Mouse (Mus musculus) neural tube, embryonic 14.5 days (tissue): ENCODE data around the gene Eva1c. TPM values are rescaled to one million over a fixed set of nuclear protein-coding genes. Genes with fewer than 3 reads are reported as not detected.

Experiments
- ATAC-seq: fragments of 200-750 bp; cut with Nextera tagmentation; 2 replicates; pipeline ENCODE4 v1.8.0; 2017; ENCODE audit warnings: low read depth, mild to moderate bottlenecking, moderate TSS enrichment, moderate library complexity
- H3K27ac ChIP-seq: fragments of 300-500 bp; sonication (generic); 2 replicates; pipeline ENCODE4 v1.5.1; 2014; ENCODE audit warnings: low read depth, mild to moderate bottlenecking, control low read depth, low read length, moderate library complexity, mixed read lengths
- H3K27me3 ChIP-seq: fragments of 300-500 bp; sonication (generic); 2 replicates; pipeline ENCODE4 v1.6.1; 2014; ENCODE audit warnings: low read length; ENCODE audit not compliant: control insufficient read depth, insufficient read depth
- H3K36me3 ChIP-seq: fragments of 300-500 bp; sonication (generic); 2 replicates; pipeline ENCODE4 v1.6.1; 2014; ENCODE audit warnings: low read length, mixed read lengths; ENCODE audit not compliant: control insufficient read depth, insufficient read depth
- H3K4me1 ChIP-seq: fragments of 300-500 bp; sonication (generic); 2 replicates; pipeline ENCODE4 v1.6.1; 2014; ENCODE audit warnings: low read length; ENCODE audit not compliant: control insufficient read depth, insufficient read depth
- H3K4me2 ChIP-seq: fragments of 300-500 bp; sonication (generic); 2 replicates; pipeline ENCODE4 v1.6.1; 2014; ENCODE audit warnings: mild to moderate bottlenecking, low read depth, low read length, control low read depth
- H3K4me3 ChIP-seq: fragments of 300-500 bp; sonication (generic); 2 replicates; pipeline ENCODE4 v1.5.1; 2014; ENCODE audit warnings: low read depth, low read length, control low read depth, mixed read lengths
- H3K9ac ChIP-seq: fragments of 300-500 bp; sonication (generic); replicated peaks from 2 replicates; pipeline ENCODE4 v1.6.1; 2014; ENCODE audit warnings: low read depth, mild to moderate bottlenecking, control low read depth, low read length, mixed read lengths
- H3K9me3 ChIP-seq: fragments of 300-500 bp; sonication (generic); 2 replicates; pipeline ENCODE4 v1.6.1; 2016; ENCODE audit warnings: low read length; ENCODE audit not compliant: control insufficient read depth
- WGBS: fragments of 180-500 bp; shearing (Covaris S2); extraction: QIAGEN DNeasy Blood & Tissue Kit; methylation state at CpG from one replicate; pipeline ENCODE4 v1.1.7; 2014; 5-methylcytosine and 5-hydroxymethylcytosine counted together
- polyA plus RNA-seq: library from polyadenylated mRNA; unstranded; fragments of >200 nt; fragmentation: Nextera tagmentation; extraction: Ambion mirVana; gene quantifications from 2 replicates; pipeline ENCODE4 v1.2.1, GENCODE M21; 2014

Gene Eva1c
- polyA plus RNA-seq, 1 experiment from 2014 or later = 2.2 TPM

DNA sequence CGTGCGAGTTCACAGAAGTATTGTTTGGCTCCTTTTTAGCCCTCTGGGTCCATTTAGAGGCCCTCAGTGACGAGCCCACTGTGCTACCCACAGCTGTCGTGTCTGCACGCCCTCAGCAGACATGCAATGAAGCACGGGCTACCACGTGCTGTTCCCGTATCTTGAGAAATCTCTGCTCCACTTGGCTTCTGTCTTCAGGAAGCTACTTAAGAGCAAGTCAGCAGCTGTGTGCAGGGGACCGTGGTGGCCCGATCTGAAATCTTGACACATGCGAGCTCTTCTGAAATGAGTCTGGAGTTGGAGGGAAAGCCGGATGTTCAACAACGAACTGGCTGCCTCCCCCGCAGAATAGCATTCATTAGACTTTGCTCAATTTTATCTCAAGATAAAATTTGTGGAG is 65.1 kb downstream of the Eva1c start:
- 57% methylated on average over 14 of the region's 14 CpGs for WGBS
- Histone ChIP-seq H3K27ac (no peak overlapping the region), H3K27me3 (no peaks in the 10 kb centered on the region), H3K4me2 (no peak overlapping the region), H3K4me3 (no peak overlapping the region), H3K9ac (no peak overlapping the region), H3K9me3 (no peaks in the 10 kb centered on the region), H3K4me1 (no peaks in the 10 kb centered on the region), H3K36me3 (no peaks in the 10 kb centered on the region)
- ATAC-seq = no peak

DNA sequence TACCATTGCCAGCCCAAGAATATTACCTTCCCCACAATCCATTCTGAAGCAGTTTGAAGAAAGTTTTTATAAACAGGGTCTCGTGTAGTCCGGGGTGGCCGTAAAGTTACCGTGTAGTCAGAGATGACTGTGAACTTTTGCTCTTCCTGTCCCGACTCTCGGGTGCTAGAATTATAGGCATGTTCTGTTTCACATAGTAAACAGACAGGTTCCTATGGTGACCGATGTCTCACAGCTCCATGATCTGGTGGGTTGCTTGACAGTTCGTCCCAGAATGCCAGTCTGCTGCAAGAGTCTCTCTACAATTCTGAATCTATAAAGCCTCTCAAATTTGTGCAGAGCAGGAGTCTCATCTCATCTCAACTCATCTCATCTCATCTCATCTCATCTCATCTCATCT is 65.6 kb downstream of the Eva1c start:
- H3K9ac ChIP-seq = no peak overlapping the region
- H3K9me3 ChIP-seq = no peaks in the 10 kb centered on the region
- H3K27me3 ChIP-seq = no peaks in the 10 kb centered on the region
- no peaks in the 10 kb centered on the region for H3K36me3 ChIP-seq
- no peak overlapping the region for H3K4me3 ChIP-seq
- H3K4me1 ChIP-seq = no peaks in the 10 kb centered on the region
- H3K27ac ChIP-seq = no peak overlapping the region
- 64% methylated on average over 8 of the region's 8 CpGs for WGBS
- no peak overlapping the region for H3K4me2 ChIP-seq
- no peak for ATAC-seq

- H3K9ac ChIP-seq = no peak overlapping the region
- H3K27me3 ChIP-seq = no peaks in the 10 kb centered on the region
- whole genome bisulfite sequencing = 87% methylated on average over 7 of the region's 7 CpGs
Observed at GRCm38 (mm10) chr16:90893019-90893418, 66.5 kb downstream of the Eva1c start.

GRCm38 (mm10) chr16:90893792-90894191 is 67.3 kb downstream of the Eva1c start:
- no peaks in the 10 kb centered on the region for H3K36me3 ChIP-seq
- no peak overlapping the region for H3K4me3 ChIP-seq
- no peak overlapping the region for H3K9ac ChIP-seq
- no peaks in the 10 kb centered on the region for H3K4me1 ChIP-seq
- 60% methylated on average over 9 of the region's 9 CpGs for WGBS
- no peak for ATAC-seq
- no peak overlapping the region for H3K27ac ChIP-seq
- H3K4me2 ChIP-seq = no peak overlapping the region
- no peaks in the 10 kb centered on the region for H3K9me3 ChIP-seq
- no peaks in the 10 kb centered on the region for H3K27me3 ChIP-seq

More at GRCm38 (mm10) chr16:90893019-90893418, 66.5 kb downstream of the Eva1c start:
- H3K27ac ChIP-seq = no peak overlapping the region
- H3K9me3 ChIP-seq = no peaks in the 10 kb centered on the region
- no peaks in the 10 kb centered on the region for H3K36me3 ChIP-seq
- no peak overlapping the region for H3K4me3 ChIP-seq
- no peak overlapping the region for H3K4me2 ChIP-seq
- ATAC-seq = no peak
- H3K4me1 ChIP-seq = no peaks in the 10 kb centered on the region

GRCm38 (mm10) chr16:90897651-90898050 is 71.1 kb downstream of the Eva1c start:
- no peaks in the 10 kb centered on the region for H3K4me1 ChIP-seq
- 91% methylated on average over 3 of the region's 3 CpGs for WGBS
- no peak for ATAC-seq
- no peaks in the 10 kb centered on the region for H3K9me3 ChIP-seq
- no peaks in the 10 kb centered on the region for H3K27me3 ChIP-seq
- H3K27ac ChIP-seq = no peak overlapping the region
- H3K4me2 ChIP-seq = no peak overlapping the region
- no peaks in the 10 kb centered on the region for H3K36me3 ChIP-seq
- H3K9ac ChIP-seq = no peak overlapping the region
- H3K4me3 ChIP-seq = no peak overlapping the region

GRCm38 (mm10) chr16:90899498-90899897 is 73.0 kb downstream of the Eva1c start:
- WGBS = 30% methylated on average over 12 of the region's 12 CpGs
- no peaks in the 10 kb centered on the region for H3K36me3 ChIP-seq
- H3K4me1 ChIP-seq = no peaks in the 10 kb centered on the region
- H3K4me2 ChIP-seq = no peak overlapping the region
- no peaks in the 10 kb centered on the region for H3K27me3 ChIP-seq
- H3K9me3 ChIP-seq = no peaks in the 10 kb centered on the region
- H3K9ac ChIP-seq = no peak overlapping the region
- no peak for ATAC-seq
- no peak overlapping the region for H3K4me3 ChIP-seq
- H3K27ac ChIP-seq = no peak overlapping the region

GRCm38 (mm10) chr16:90901364-90901763 is 74.8 kb downstream of the Eva1c start:
- Histone ChIP-seq H3K27me3 (no peaks in the 10 kb centered on the region), H3K4me1 (no peaks in the 10 kb centered on the region), H3K9me3 (no peaks in the 10 kb centered on the region), H3K27ac (no peak overlapping the region), H3K4me2 (no peak overlapping the region), H3K9ac (no peak overlapping the region), H3K4me3 (no peak overlapping the region), H3K36me3 (no peaks in the 10 kb centered on the region)
- ATAC-seq = no peak
- WGBS = 79% methylated on average over 4 of the region's 4 CpGs

- no peak overlapping the region for H3K27ac ChIP-seq
- H3K9me3 ChIP-seq = no peaks in the 10 kb centered on the region
- H3K9ac ChIP-seq = no peak overlapping the region
- no peaks in the 10 kb centered on the region for H3K36me3 ChIP-seq
- no peak overlapping the region for H3K4me3 ChIP-seq
- H3K27me3 ChIP-seq = no peaks in the 10 kb centered on the region
- no peak overlapping the region for H3K4me2 ChIP-seq
- H3K4me1 ChIP-seq = no peaks in the 10 kb centered on the region
- ATAC-seq = no peak
- 25% methylated on average over 5 of the region's 5 CpGs for WGBS
Observed at GRCm38 (mm10) chr16:90903300-90903699, 76.8 kb downstream of the Eva1c start.

GRCm38 (mm10) chr16:90907250-90907649 is 80.7 kb downstream of the Eva1c start:
- no peak overlapping the region for H3K4me2 ChIP-seq
- no peaks in the 10 kb centered on the region for H3K27me3 ChIP-seq
- H3K4me1 ChIP-seq = no peaks in the 10 kb centered on the region
- H3K9me3 ChIP-seq = no peaks in the 10 kb centered on the region
- no peak overlapping the region for H3K9ac ChIP-seq
- no peak for ATAC-seq
- no peak overlapping the region for H3K27ac ChIP-seq
- H3K4me3 ChIP-seq = no peak overlapping the region
- WGBS = 73% methylated on average over 7 of the region's 7 CpGs
- H3K36me3 ChIP-seq = no peaks in the 10 kb centered on the region
